Mouse (Mus musculus) forebrain, embryonic 13.5 days (tissue): ENCODE results near the gene Lgals3. TPM values are rescaled to one million over a fixed set of nuclear protein-coding genes. Genes with fewer than 3 reads are reported as not detected.

Source experiments
- ATAC-seq: fragments of 200-750 bp; cut with Nextera tagmentation; 2 replicates; pipeline ENCODE4 v1.8.0; 2017
- H3K27ac ChIP-seq: fragments of 300-500 bp; sonication (generic); 2 replicates; pipeline ENCODE4 v1.5.1; 2015; ENCODE audit warnings: inconsistent platforms, mild to moderate bottlenecking, moderate library complexity
- H3K27me3 ChIP-seq: fragments of 300-500 bp; sonication (generic); 2 replicates; pipeline ENCODE4 v1.6.1; 2015; ENCODE audit warnings: mild to moderate bottlenecking, inconsistent platforms
- H3K36me3 ChIP-seq: fragments of 300-500 bp; sonication (generic); 2 replicates; pipeline ENCODE4 v1.6.1; 2015; ENCODE audit warnings: mild to moderate bottlenecking, inconsistent platforms; ENCODE audit not compliant: poor library complexity, severe bottlenecking
- H3K4me1 ChIP-seq: fragments of 300-500 bp; sonication (generic); 2 replicates; pipeline ENCODE4 v1.6.1; 2015; ENCODE audit warnings: inconsistent platforms
- H3K4me2 ChIP-seq: fragments of 300-500 bp; sonication (generic); 2 replicates; pipeline ENCODE4 v1.6.1; 2015; ENCODE audit warnings: inconsistent platforms, mild to moderate bottlenecking, moderate library complexity
- H3K4me3 ChIP-seq: fragments of 300-500 bp; sonication (generic); 2 replicates; pipeline ENCODE4 v1.5.1; 2015; ENCODE audit warnings: mild to moderate bottlenecking, inconsistent platforms
- H3K9ac ChIP-seq: fragments of 300-500 bp; sonication (generic); 2 replicates; pipeline ENCODE4 v1.6.1; 2015; ENCODE audit warnings: mild to moderate bottlenecking, inconsistent platforms
- H3K9me3 ChIP-seq: fragments of 300-500 bp; sonication (generic); replicated peaks from 2 replicates; pipeline ENCODE4 v1.6.1; 2016; ENCODE audit warnings: inconsistent platforms
- WGBS: fragments of 180-500 bp; shearing (Covaris S2); methylation state at CpG from one replicate; pipeline ENCODE4 v1.1.7; 2015; 5-methylcytosine and 5-hydroxymethylcytosine counted together
- polyA plus RNA-seq: library from polyadenylated mRNA; unstranded; fragments of >200 nt; fragmentation: Nextera tagmentation; extraction: Ambion mirVana; gene quantifications from 2 replicates; pipeline ENCODE4 v1.2.1, GENCODE M21; 2015

Lgals3 gene
- polyA plus RNA-seq, 1 experiment from 2014 or later, result 0.72 TPM

GRCm38 (mm10) chr14:47373728-47374678 is 6.5 kb downstream of the Lgals3 start:
- Histone ChIP-seq H3K36me3 (no peaks in the 10 kb centered on the region), H3K27me3 (peaks cover 22% of the 10 kb centered on the region), H3K9ac (peak overlapping the region; percentile 16; the same call in 1 of the 2 replicates), H3K4me2 (peak overlapping the region; percentile 55), H3K27ac (no peak overlapping the region), H3K9me3 (no peaks in the 10 kb centered on the region), H3K4me1 (peaks cover 7% of the 10 kb centered on the region), H3K4me3 (peak overlapping the region; percentile 24)
- 13% methylated on average over 49 of the region's 49 CpGs for WGBS
- no peak for ATAC-seq

GRCm38 (mm10) chr14:47376526-47376925 is 9.0 kb downstream of the Lgals3 start:
- WGBS, result 78% methylated on average over 2 of the region's 2 CpGs
- Histone ChIP-seq H3K27ac (no peak overlapping the region), H3K4me3 (no peak overlapping the region), H3K36me3 (no peaks in the 10 kb centered on the region), H3K9ac (no peak overlapping the region), H3K4me2 (no peak overlapping the region), H3K27me3 (peaks cover 22% of the 10 kb centered on the region), H3K9me3 (no peaks in the 10 kb centered on the region), H3K4me1 (peaks cover 7% of the 10 kb centered on the region)
- no peak for ATAC-seq

DNA sequence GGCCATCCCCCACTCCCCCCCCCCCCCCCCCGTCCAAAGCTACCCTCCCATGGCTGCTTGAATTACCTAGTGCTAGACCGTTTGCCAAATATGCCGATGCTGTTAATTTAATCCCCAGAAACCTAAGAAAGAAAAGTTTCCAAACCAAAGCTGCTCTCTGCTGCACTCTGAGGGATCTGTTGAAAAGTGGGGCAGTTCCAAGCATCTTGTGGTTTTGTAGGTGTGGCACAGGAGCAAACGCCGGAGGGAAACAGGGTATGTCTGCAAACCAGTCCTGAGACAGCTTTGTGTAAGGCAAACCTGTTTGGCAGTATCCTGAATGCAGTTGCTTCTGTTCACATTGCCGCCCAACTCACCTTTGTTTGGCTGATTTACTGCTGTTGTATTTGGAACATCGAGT is 10.8 kb downstream of the Lgals3 start:
- Histone ChIP-seq H3K27me3 (peaks cover 13% of the 10 kb centered on the region), H3K9me3 (no peaks in the 10 kb centered on the region), H3K36me3 (no peaks in the 10 kb centered on the region), H3K4me2 (no peak overlapping the region), H3K4me3 (no peak overlapping the region), H3K4me1 (peaks cover 7% of the 10 kb centered on the region), H3K27ac (no peak overlapping the region), H3K9ac (no peak overlapping the region)
- 84% methylated on average over 7 of the region's 7 CpGs for WGBS
- ATAC-seq, result no peak

GRCm38 (mm10) chr14:47383911-47384310 is 16.4 kb downstream of the Lgals3 start:
- 92% methylated on average over 7 of the region's 7 CpGs for WGBS
- no peak for ATAC-seq

GRCm38 (mm10) chr14:47384653-47385052 is 17.1 kb downstream of the Lgals3 start:
- 80% methylated on average over 10 of the region's 10 CpGs for WGBS
- no peaks in the 10 kb centered on the region for H3K27me3 ChIP-seq

More at GRCm38 (mm10) chr14:47383911-47384310, 16.4 kb downstream of the Lgals3 start:
- Histone ChIP-seq H3K4me2 (no peak overlapping the region), H3K9me3 (no peaks in the 10 kb centered on the region), H3K9ac (no peak overlapping the region), H3K4me1 (no peaks in the 10 kb centered on the region), H3K4me3 (no peak overlapping the region), H3K36me3 (peaks cover 34% of the 10 kb centered on the region), H3K27ac (no peak overlapping the region), H3K27me3 (no peaks in the 10 kb centered on the region)

DNA sequence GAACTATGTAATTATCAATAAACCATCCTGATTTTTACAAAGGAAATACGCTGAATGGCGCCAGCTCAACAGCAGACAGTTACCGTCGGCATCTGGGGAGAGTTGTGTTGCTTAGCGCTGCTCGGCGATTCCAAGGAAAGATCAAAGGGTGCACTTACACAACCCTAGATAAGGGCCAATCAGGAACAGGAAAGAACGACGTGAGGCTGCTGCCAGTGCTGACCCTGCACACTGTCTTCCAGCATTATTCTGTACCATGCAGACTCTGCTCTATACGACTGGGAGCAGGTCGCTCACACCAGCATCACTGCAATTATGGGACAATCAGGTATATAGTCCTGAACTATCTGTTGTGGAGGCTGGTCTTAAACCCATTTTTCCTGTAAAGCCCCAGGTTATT is 18.6 kb downstream of the Lgals3 start:
- H3K27me3 ChIP-seq, result no peaks in the 10 kb centered on the region
- H3K4me2 ChIP-seq, result no peak overlapping the region
- H3K36me3 ChIP-seq, result peaks cover 53% of the 10 kb centered on the region
- no peaks in the 10 kb centered on the region for H3K9me3 ChIP-seq
- 85% methylated on average over 11 of the region's 11 CpGs for WGBS
- no peak overlapping the region for H3K27ac ChIP-seq
- H3K4me3 ChIP-seq, result no peak overlapping the region
- no peak for ATAC-seq
- no peaks in the 10 kb centered on the region for H3K4me1 ChIP-seq
- no peak overlapping the region for H3K9ac ChIP-seq

More at GRCm38 (mm10) chr14:47384653-47385052, 17.1 kb downstream of the Lgals3 start:
- no peak overlapping the region for H3K4me2 ChIP-seq
- no peaks in the 10 kb centered on the region for H3K9me3 ChIP-seq
- H3K27ac ChIP-seq, result no peak overlapping the region
- H3K4me3 ChIP-seq, result no peak overlapping the region
- peaks cover 40% of the 10 kb centered on the region for H3K36me3 ChIP-seq
- no peak overlapping the region for H3K9ac ChIP-seq
- no peak for ATAC-seq
- H3K4me1 ChIP-seq, result no peaks in the 10 kb centered on the region

GRCm38 (mm10) chr14:47393354-47394094 is 26.0 kb downstream of the Lgals3 start:
- Histone ChIP-seq H3K9me3 (no peaks in the 10 kb centered on the region), H3K36me3 (peaks cover 86% of the 10 kb centered on the region), H3K9ac (no peak overlapping the region), H3K4me1 (no peaks in the 10 kb centered on the region), H3K4me3 (no peak overlapping the region), H3K27ac (no peak overlapping the region), H3K4me2 (no peak overlapping the region), H3K27me3 (no peaks in the 10 kb centered on the region)
- no peak for ATAC-seq
- WGBS, result 94% methylated on average over 10 of the region's 10 CpGs

GRCm38 (mm10) chr14:47395007-47395406 is 27.5 kb downstream of the Lgals3 start:
- ATAC-seq, result no peak
- Histone ChIP-seq H3K4me2 (no peak overlapping the region), H3K36me3 (peaks cover 87% of the 10 kb centered on the region), H3K4me3 (no peak overlapping the region), H3K4me1 (no peaks in the 10 kb centered on the region), H3K27ac (no peak overlapping the region), H3K9me3 (no peaks in the 10 kb centered on the region), H3K9ac (no peak overlapping the region), H3K27me3 (no peaks in the 10 kb centered on the region)
- 95% methylated on average over 6 of the region's 6 CpGs for WGBS

GRCm38 (mm10) chr14:47395462-47396026 is 28.0 kb downstream of the Lgals3 start:
- H3K4me2 ChIP-seq, result no peak overlapping the region
- no peak overlapping the region for H3K4me3 ChIP-seq
- no peaks in the 10 kb centered on the region for H3K27me3 ChIP-seq
- peaks cover 84% of the 10 kb centered on the region for H3K36me3 ChIP-seq
- H3K27ac ChIP-seq, result peak overlapping the region; percentile 12; the same call in 1 of the 2 replicates
- H3K9me3 ChIP-seq, result no peaks in the 10 kb centered on the region
- no peak for ATAC-seq
- H3K4me1 ChIP-seq, result no peaks in the 10 kb centered on the region
- H3K9ac ChIP-seq, result no peak overlapping the region
- 63% methylated on average over 15 of the region's 15 CpGs for WGBS

DNA sequence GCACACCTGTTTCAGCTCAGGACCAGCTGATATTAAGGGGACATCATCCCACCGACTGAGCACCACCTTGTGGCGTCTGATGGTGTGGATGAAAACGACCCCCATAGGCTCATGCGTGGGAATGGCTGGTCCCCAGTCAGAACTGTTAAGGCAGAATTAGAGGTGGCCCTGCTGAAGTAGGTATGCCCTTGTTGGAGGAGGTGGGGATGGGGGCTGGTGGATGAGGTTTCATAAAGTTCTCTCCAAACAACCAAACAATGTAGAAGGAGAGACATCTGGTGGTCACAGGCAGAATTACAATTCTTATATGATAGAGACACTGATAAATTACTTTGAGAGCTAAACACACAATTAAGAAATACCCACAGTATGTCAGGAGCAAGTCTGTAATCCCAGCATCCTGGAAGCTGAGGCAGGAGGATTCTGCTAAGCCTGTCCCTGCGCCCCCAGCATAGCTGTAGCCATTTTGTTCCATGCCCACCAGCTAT is 28.7 kb downstream of the Lgals3 start:
- Histone ChIP-seq H3K27me3 (no peaks in the 10 kb centered on the region), H3K4me2 (no peak overlapping the region), H3K9ac (no peak overlapping the region), H3K36me3 (peaks cover 83% of the 10 kb centered on the region), H3K9me3 (no peaks in the 10 kb centered on the region), H3K4me3 (no peak overlapping the region), H3K27ac (peak overlapping the region; percentile 12; the same call in 1 of the 2 replicates), H3K4me1 (no peaks in the 10 kb centered on the region)
- WGBS, result 76% methylated on average over 5 of the region's 5 CpGs
- ATAC-seq, result peak; percentile 84

DNA sequence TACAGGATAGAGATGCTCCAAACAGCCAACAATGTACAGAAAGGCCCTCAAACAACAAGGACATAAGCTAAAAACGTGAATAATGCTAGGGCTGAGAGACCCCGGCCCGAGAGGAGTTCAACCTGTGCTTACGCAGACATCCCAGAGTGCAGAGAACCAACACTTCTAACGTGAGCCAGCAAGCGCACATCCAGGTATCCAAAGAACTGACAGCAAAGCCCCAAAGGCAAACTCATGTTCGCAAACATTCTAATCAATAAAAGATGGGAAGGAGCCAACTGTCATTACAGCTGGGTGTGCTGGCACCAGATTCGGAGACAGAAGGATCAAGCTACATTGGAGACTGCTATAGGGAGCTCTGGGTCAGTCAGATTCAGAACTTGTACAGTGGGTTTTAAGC is 35.2 kb downstream of the Lgals3 start:
- Histone ChIP-seq H3K27ac (no peak overlapping the region), H3K36me3 (peaks cover 88% of the 10 kb centered on the region), H3K4me1 (no peaks in the 10 kb centered on the region), H3K4me2 (no peak overlapping the region), H3K9me3 (no peaks in the 10 kb centered on the region), H3K9ac (no peak overlapping the region), H3K4me3 (no peak overlapping the region), H3K27me3 (no peaks in the 10 kb centered on the region)
- no peak for ATAC-seq
- 92% methylated on average over 8 of the region's 8 CpGs for WGBS

- Histone ChIP-seq H3K27ac (no peak overlapping the region), H3K9me3 (no peaks in the 10 kb centered on the region), H3K4me3 (no peak overlapping the region), H3K4me2 (no peak overlapping the region), H3K36me3 (peaks cover 91% of the 10 kb centered on the region), H3K27me3 (no peaks in the 10 kb centered on the region), H3K9ac (no peak overlapping the region), H3K4me1 (no peaks in the 10 kb centered on the region)
- WGBS, result 84% methylated on average over 9 of the region's 9 CpGs
- ATAC-seq, result no peak
Measured at GRCm38 (mm10) chr14:47406000-47406399, 38.4 kb downstream of the Lgals3 start.
